Mouse (Mus musculus) cerebral cortex, adult 2 months (tissue): ENCODE results near the gene Map3k10.

Experiments
- WGBS: fragments of 180-500 bp; shearing (Covaris S2); methylation state at CpG from one replicate; pipeline ENCODE4 v1.1.7; 2018; 5-methylcytosine and 5-hydroxymethylcytosine counted together

Gene Map3k10

GRCm38 (mm10) chr7:27654607-27655276 lies 19.7 kb downstream of the Map3k10 start:
- WGBS, result 48% methylated on average over 20 of the region's 20 CpGs

- WGBS, result under 1% methylated on average over 61 of the region's 62 CpGs
Measured at GRCm38 (mm10) chr7:27653681-27654437, 20.5 kb downstream of the Map3k10 start, which contains the start of gene Ttc9b. Ttc9b (plus strand) TSS chr7:27653915.

- WGBS, result 9% methylated on average over 10 of the region's 10 CpGs
Measured at GRCm38 (mm10) chr7:27650949-27651348, 23.4 kb downstream of the Map3k10 start.

- 89% methylated on average over 11 of the region's 11 CpGs for WGBS
Measured at GRCm38 (mm10) chr7:27649723-27650122, 24.7 kb downstream of the Map3k10 start.

GRCm38 (mm10) chr7:27647281-27648002 lies 27.0 kb downstream of the Map3k10 start:
- WGBS, result 80% methylated on average over 6 of the region's 6 CpGs

DNA sequence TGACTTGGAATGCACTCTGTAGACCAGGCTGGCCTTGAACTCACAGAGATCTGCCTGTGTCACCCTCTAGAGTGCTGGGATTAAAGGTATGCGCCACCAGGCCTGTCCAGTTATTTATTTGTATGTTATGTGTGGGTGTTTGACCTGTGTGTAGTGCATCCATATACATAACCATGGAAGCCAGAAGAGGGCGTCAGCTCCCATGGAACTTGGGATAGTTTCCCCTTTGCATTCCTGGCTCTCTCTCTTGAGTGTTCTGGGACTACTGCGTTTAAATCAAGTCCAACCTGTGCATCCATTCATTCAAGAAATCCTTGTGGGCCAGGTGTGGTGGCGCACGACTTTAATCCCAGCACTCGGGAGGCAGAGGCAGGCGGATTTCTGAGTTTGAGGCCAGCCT lies 27.9 kb downstream of the Map3k10 start:
- 84% methylated on average over 7 of the region's 7 CpGs for WGBS

- 74% methylated on average over 1 of the region's 1 CpGs for WGBS
Measured at GRCm38 (mm10) chr7:27644471-27644870, 29.9 kb downstream of the Map3k10 start.

GRCm38 (mm10) chr7:27635094-27635493 lies 39.3 kb downstream of the Map3k10 start:
- WGBS, result 95% methylated on average over 2 of the region's 2 CpGs

DNA sequence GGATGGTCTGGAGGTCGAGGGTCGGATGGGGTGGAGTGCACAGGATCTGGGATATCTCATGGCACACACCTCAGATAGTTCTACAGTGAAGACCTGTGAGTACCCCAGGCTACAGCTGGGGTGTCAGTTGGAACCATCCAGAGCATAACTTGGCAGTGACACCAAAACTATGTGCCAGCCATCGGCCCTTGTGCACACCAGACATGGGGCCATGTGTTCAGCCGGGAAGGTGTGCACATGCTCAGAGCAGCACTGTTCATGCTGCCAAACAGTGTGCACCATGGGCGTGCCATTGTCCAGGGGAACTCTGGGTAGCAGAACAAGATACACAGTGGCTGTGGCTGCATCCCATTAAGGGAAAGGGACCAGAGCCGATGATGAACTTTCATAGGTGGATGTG lies 39.7 kb downstream of the Map3k10 start:
- 84% methylated on average over 6 of the region's 6 CpGs for WGBS

GRCm38 (mm10) chr7:27633166-27633565 lies 41.2 kb downstream of the Map3k10 start:
- 75% methylated on average over 6 of the region's 6 CpGs for WGBS

GRCm38 (mm10) chr7:27631439-27631838 lies 43.0 kb downstream of the Map3k10 start:
- WGBS, result 77% methylated on average over 4 of the region's 4 CpGs

- WGBS, result 81% methylated on average over 7 of the region's 7 CpGs
Measured at GRCm38 (mm10) chr7:27628816-27629215, 45.6 kb downstream of the Map3k10 start.

DNA sequence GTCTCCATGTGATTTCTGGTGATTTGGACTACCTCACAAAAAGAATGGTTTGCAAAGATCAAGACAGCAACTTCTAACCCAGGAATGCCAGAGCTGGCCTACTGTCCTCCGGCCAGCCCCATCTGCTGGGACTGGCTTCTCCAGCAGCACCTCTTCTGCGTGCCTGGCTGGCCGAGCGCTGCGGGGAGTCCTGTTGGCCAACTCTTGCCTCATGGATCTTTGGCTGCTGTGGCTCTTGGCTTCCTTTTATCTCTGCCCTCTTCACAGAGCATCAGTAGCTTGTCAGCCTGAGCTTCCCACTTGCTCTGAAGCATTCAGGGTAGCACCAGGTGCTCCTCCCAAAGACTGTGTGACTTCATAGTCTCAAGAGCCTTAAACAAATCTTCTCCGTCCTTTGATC lies 46.2 kb downstream of the Map3k10 start:
- 77% methylated on average over 6 of the region's 6 CpGs for WGBS

DNA sequence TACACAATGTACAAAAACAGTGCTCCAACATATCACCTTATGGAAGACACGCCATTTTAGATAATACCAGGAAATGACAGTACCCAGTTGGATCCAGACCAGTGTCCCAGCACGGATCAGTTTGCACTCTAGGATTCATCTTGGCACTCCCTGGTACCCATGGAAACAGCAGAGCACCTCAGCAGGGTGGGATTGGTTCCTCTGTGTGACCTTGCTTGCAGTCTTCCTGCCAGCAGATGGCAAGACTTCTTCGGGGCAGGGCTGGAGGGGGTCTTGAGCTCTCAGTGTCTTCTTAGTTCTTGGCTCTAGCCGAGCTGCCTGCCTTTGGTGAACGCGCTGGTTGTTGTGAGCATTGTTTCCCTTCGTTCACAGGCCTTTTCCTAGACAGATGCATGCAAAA lies 46.7 kb downstream of the Map3k10 start:
- 66% methylated on average over 7 of the region's 7 CpGs for WGBS

- WGBS, result 70% methylated on average over 1 of the region's 1 CpGs
Measured at GRCm38 (mm10) chr7:27622234-27622633, 52.2 kb downstream of the Map3k10 start.

DNA sequence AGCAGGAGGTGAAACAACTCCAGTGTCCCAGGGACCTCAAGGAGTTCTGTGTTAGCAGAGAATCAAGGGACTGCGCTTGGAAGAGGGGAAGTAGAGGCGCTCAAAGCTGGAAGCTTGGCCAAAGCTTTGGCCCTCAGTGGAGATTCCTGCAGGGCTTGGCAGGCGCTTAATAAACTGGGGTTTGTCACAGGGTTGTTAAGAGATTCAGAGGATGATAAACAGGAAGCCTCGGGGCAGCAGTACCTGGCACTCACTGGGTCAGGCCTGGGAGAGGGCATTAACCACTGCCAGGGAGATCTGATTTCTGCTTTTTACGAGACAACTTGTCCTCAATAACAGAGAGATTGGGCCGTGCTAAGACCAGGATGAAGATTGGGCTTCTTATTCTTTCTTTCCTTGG lies 53.4 kb downstream of the Map3k10 start:
- 51% methylated on average over 6 of the region's 6 CpGs for WGBS

DNA sequence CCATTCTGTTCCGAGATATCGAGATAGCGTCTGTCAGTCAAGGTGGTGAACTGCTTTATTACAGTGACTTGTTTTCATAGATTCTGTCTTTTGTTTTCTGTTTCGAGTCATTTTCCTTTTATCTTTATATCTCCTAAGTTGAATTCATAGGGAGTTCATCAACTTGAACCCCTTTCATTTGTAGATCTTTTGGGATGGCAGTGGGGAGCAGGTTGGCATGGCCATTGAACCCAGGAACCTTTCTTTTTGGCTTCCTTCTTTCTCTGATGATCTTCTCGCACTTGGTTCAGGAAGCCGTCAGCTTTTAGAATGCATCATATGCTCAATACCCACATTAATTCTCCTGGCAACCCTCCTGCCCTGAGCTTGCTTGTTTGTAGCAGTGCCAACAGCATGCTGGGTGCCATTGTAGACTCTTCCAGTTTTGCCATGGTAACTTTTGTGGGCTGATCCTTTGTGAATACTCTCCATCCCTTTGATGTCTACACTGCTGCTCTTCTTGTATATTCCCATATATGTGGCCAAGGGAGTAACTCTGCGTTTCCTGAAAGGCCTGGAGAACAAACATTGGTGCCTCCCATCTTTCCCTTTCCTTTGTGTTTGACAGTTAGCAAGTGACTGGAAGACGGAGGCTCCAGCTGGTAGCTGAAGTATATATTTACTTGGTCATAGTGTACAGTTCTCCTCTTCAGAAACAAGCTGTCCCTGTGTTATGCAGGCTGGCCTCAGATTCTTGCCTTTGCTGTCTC lies 60.5 kb downstream of the Map3k10 start:
- WGBS, result 38% methylated on average over 8 of the region's 8 CpGs

GRCm38 (mm10) chr7:27612940-27613339 lies 61.5 kb downstream of the Map3k10 start:
- WGBS, result 49% methylated on average over 4 of the region's 4 CpGs

DNA sequence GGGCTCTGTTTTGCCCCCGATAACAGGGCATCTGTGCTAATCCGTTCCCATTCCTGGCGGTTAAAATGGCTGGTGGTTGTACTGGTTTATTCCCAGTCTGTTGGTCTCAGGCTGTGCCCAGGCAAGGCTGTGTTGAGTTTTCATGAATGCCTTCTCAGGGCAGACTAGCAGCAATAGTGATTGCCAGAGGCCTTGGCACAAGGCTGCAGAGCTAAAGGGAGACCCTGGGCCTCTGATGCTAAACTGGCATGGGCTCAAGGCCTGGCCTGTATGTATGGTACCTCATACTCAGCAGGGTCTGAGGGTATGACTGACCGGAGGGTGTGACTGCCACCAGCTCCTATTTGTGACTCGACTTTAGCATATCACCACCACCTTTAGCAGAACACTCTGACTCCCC lies 63.5 kb downstream of the Map3k10 start:
- WGBS, result 75% methylated on average over 5 of the region's 5 CpGs

DNA sequence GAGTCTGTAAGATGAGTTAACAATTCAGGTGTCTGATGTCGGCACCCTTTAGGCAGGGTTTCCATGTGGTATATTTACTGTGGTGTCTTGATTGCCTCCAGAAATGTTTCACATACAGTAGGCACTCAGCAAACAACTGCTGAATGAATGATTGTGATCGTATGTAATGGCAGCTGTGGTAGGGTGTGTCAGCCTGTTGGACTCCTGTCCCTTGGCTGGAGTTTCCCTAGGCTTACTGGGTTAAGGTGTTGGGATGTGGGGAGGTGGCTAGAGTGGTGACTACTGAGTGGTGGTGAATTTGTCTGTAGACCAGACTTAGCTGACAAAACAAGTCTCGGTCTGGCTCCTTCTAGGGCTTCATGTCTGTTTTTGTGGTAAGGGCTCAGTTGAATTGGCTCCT lies 64.0 kb downstream of the Map3k10 start:
- 67% methylated on average over 3 of the region's 3 CpGs for WGBS

GRCm38 (mm10) chr7:27609688-27610087 lies 64.7 kb downstream of the Map3k10 start:
- WGBS, result 80% methylated on average over 2 of the region's 2 CpGs

- WGBS, result 80% methylated on average over 4 of the region's 4 CpGs
Measured at GRCm38 (mm10) chr7:27609285-27609684, 65.1 kb downstream of the Map3k10 start.
